Mouse (Mus musculus): Measurements from ENCODE around the gene Sdk1. TPM values are rescaled to one million over a fixed set of nuclear protein-coding genes. Genes with fewer than 3 reads are reported as not detected.

Gene Sdk1
- total RNA-seq, 2 experiments from 2014 or later = 14.0 to 15.4 TPM

DNA sequence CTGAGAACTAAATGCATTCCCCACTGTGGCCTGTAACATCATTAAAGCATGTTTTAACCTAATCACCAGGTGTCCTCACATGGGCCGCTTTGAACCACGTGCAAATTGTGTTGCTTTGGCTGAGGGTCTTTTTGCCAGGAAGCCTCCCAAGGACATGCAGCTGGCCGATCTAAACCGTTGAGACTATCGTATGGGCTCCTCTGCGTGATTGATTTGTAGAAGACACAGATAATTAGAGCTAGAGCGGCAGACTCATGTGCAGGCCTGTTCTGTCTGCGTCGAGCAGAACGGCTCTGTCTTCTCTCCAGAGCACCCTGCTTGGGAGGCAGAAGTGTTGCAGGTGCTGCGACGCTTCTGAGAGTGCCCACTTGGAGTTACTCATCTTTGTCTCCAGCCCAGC, 453.6 kb downstream of the Sdk1 start:
- intact Hi-C loops (cut with DNase I) = no loop called here
- DNase-seq (ENCODE audit: low spot score in 2 of 2) = no peak

- intact Hi-C loops (cut with DNase I) = no loop called here
- DNase-seq (ENCODE audit: low spot score in 2 of 2) = peak in 1 of 2 experiments; percentile 8
Measured at GRCm38 (mm10) chr5:141698406-141698805, 457.1 kb downstream of the Sdk1 start.

DNA sequence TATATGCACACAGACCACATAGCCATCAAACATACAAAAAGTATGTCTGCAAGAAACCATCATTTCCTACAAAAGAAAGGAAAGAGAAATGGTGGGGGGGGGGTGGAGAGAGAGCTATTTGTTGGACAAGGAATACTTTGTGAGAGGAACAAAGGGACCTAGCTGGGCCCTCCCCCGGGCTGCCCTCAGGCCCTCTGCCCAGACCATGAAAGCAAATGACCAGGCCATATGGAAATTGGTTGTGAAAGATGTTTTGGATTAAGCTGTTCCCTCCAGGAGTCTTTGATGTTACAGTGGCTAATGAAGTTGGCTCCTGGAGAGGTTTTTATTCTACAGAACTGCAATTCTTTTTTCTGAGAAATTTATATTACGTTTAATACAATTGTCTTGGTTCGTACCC, 479.5 kb downstream of the Sdk1 start:
- intact Hi-C loops (cut with DNase I) = no loop called here

GRCm38 (mm10) chr5:141727968-141728367, 486.7 kb downstream of the Sdk1 start:
- intact Hi-C loops (cut with DNase I) = no loop called here
- no peak for DNase-seq (ENCODE audit: low spot score in 2 of 2)

More for the DNA sequence above, 479.5 kb downstream of the Sdk1 start:
- DNase-seq (ENCODE audit: low spot score in 2 of 2) = no peak

DNA sequence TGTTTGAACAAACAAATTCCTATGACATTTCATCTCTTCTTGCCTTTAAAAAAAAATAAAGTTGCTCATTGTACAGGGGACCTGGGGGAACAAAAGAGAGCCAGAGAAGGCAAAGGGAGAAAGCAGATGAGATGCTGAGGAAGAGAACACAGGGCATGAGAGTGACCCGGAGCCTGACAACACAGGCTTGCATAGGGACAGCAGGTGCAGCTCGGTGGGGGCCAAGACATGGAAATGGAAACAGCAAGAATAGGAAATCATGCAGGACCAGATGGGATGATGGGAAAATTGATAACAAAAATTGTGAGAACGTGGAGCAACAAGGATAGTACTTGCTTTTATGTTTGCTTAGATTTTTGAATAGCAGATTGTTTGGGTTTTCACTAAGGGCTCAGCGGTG, 488.7 kb downstream of the Sdk1 start:
- no peak for DNase-seq (ENCODE audit: low spot score in 2 of 2)
- intact Hi-C loops (cut with DNase I) = no loop called here

- intact Hi-C loops (cut with DNase I) = no loop called here
- no peak for DNase-seq (ENCODE audit: low spot score in 2 of 2)
Measured at GRCm38 (mm10) chr5:141738725-141739124, 497.4 kb downstream of the Sdk1 start.

DNA sequence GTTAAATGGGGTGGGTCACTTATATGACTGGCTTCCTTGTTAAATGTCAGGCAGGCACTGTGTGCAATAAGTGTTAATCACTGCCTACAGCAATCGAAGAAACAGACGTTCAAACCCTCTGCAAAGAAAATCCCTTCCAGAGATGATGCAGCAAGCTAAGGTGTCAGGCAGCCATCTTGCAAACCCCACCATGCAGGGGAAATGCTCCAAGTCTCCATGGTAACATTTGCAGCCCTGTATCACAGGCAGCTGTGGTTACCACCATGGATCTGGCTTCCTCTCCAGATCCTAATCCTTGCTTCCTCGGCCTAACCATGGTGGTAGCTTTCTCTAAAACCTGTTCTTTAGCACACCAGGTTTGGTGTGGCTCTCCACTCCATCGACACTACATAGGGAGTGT, 507.5 kb downstream of the Sdk1 start:
- intact Hi-C loops (cut with DNase I) = no loop called here

DNA sequence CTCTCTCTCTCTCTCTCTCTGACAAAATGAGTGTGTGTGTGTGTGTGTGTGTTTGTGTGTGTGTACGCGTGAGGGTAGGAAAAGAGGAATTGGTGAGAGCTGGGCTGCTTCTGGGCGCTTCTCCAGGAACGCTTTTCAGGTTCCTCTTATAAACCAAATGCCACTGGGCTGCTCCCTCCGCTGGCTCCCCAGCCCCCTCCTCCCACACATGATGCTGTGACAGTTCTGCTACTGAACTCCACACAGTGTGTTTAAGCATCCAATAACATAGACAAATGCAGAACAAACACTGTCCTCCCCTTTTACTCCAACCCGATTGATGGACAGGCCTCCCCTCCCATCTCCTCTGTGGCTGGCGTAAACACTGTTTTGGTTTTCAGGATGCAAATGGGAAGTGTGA, 513.0 kb downstream of the Sdk1 start:
- intact Hi-C loops (cut with DNase I) = no loop called here
- DNase-seq (ENCODE audit: low spot score in 2 of 2) = peak; percentile 67 to 80

More for the DNA sequence above, 507.5 kb downstream of the Sdk1 start:
- no peak for DNase-seq (ENCODE audit: low spot score in 2 of 2)

DNA sequence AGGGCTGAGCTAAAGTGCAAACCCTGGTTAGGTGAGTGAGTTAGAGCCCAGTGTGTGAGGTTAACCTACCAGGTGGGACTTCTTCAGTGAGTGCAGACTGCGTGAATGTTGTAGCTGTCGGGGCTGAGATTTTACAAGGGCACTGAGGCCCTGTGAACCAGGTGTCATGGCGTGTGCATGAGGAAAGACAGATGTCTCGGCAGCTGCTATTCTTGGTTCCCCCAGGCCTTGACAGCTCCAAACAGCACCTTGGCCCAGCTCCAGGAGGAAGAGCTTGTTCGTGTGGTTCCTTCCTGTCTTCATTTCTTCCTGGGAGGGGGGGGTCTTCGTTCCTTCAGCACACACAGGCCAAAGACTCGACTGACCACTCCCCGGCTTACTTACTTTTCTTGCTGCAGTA, 517.6 kb downstream of the Sdk1 start:
- DNase-seq (ENCODE audit: low spot score in 2 of 2) = peak; percentile 36 to 51
- intact Hi-C loops (cut with DNase I) = no loop called here

DNA sequence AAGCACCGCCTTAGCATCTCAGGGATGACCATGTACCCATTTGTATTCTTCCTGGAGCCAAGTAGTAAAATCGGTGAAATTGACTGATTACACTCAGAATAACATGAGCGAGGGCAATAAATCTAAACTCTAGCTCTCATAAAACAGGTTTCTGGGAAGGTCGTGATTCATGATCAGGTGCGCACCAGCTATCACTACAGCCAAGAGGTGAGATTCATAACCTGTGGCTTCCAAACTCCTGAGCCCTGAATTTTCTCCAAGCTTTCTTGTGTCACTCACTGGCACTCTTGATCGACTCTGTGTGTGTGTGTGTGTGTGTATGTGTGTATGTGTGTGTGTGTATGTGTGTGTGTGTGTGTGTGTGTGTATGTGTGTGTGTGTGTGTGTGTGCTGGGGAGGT, 522.8 kb downstream of the Sdk1 start:
- intact Hi-C loops (cut with DNase I) = no loop called here

GRCm38 (mm10) chr5:141768761-141769515, 527.6 kb downstream of the Sdk1 start:
- intact Hi-C loops (cut with DNase I) = no loop called here
- no peak for DNase-seq (ENCODE audit: low spot score in 2 of 2)

More for the DNA sequence above, 522.8 kb downstream of the Sdk1 start:
- DNase-seq (ENCODE audit: low spot score in 2 of 2) = no peak

DNA sequence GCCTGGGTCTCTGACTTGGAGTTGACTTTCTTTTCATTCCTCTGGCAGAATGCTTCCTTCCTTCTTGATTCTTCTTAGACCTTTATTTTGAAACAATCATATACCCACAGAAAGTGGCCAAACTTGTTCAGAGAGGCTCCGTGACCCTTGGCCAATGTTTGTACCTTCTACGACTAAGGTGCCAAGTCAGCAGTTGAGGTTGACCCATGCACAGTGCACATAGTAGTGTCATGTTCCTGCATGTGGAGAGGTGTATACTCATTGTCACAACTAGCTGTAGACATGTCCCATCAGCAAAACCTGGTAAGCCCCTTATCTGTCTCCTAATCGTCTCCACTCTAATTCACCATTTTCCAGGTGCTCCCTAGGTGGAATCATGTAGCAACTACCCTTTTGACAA, 530.2 kb downstream of the Sdk1 start:
- intact Hi-C loops (cut with DNase I) = no loop called here

DNA sequence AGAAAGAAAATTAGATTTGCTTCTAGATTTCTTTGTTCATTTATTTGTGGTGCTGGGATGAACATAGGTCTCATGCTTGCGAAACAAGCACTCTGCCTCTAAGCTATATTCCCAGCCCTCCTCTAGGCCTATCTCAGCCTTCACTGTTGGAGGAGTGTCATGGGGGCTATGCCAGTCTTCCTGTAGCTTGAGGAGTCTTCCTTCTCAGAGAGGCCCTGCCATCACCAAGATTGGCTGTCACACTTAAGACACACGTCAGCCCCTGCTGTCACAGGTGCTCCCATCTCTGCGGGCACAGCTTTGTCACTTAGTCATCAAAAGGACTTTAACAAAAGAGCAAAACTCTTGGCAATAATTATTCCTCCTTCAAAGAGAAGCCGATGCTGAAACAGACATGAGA, 536.9 kb downstream of the Sdk1 start:
- DNase-seq (ENCODE audit: low spot score in 2 of 2) = no peak
- intact Hi-C loops (cut with DNase I) = no loop called here

More for the DNA sequence above, 530.2 kb downstream of the Sdk1 start:
- DNase-seq (ENCODE audit: low spot score in 2 of 2) = no peak

DNA sequence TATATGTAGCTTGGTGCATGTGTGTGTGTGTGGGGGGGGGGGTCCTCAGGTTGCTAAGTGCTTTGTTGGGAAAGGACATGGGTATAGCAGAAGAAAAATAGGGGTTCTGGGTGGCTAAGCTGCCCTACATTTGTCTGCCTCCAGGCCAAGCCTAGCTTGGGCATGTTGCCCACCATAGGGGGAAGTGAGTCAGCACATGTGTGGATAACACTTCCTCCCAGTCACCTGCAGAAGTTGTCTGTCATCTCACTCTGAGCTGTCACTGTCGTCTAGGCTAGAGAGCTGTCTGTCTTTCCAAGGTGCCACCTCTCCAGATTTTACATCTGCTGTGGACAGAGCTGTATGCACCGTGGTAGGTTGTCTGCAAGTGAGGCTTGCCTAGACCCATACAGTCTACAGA, 539.9 kb downstream of the Sdk1 start:
- intact Hi-C loops (cut with DNase I) = no loop called here
- peak; percentile 23 to 25 for DNase-seq (ENCODE audit: low spot score in 2 of 2)

GRCm38 (mm10) chr5:141782330-141782729, 541.0 kb downstream of the Sdk1 start:
- intact Hi-C loops (cut with DNase I) = no loop called here
- no peak for DNase-seq (ENCODE audit: low spot score in 2 of 2)

- no peak for DNase-seq (ENCODE audit: low spot score in 2 of 2)
- intact Hi-C loops (cut with DNase I) = no loop called here
Measured at GRCm38 (mm10) chr5:141783516-141783915, 542.2 kb downstream of the Sdk1 start.

DNA sequence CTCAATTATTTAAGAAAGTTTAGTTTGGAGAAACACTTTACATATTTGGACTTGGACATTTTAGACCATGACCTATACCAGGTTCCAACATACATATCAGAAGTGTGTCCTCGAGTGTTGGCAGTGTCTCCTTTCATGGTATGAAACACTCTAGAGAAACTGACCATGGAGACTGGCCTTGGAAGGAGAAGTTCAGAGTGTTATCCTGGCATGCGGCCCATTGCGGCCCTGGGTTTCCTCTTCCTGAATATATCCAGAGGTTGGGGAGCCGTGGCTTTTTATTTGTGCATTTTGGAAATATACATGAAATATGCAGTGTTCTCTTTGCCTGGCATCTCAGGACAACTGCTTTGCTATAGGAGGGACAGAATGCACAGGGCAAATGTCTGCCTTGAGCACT, 552.6 kb downstream of the Sdk1 start:
- intact Hi-C loops (cut with DNase I) = no loop called here
- DNase-seq (ENCODE audit: low spot score in 2 of 2) = peak in 1 of 2 experiments; percentile 5

DNA sequence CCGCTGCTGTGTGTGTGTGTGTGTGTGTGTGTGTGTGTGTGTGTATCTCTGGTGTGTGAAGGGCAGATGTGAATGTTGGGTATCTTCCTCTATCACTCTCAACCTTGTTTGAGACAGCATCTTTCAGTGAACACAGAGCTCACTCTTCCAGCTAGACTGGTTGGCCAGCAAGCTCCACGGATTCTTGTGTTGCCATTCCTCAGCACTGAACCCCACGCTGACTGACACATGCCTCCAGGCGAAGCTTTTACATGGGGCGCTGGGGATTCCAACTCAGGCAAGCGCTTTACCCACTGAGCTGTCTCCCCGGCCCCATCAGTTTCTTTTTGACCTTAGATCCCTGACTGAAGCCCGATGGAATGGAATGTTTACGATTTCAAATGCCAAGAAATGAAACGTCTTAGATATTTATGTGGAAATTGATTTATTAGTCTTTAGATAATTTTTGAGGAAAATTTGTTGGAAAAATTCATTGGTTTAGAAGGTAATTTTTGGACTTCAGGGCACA, 582.6 kb downstream of the Sdk1 start:
- DNase-seq (ENCODE audit: low spot score in 2 of 2) = no peak
- intact Hi-C loops (cut with DNase I) = no loop called here

DNA sequence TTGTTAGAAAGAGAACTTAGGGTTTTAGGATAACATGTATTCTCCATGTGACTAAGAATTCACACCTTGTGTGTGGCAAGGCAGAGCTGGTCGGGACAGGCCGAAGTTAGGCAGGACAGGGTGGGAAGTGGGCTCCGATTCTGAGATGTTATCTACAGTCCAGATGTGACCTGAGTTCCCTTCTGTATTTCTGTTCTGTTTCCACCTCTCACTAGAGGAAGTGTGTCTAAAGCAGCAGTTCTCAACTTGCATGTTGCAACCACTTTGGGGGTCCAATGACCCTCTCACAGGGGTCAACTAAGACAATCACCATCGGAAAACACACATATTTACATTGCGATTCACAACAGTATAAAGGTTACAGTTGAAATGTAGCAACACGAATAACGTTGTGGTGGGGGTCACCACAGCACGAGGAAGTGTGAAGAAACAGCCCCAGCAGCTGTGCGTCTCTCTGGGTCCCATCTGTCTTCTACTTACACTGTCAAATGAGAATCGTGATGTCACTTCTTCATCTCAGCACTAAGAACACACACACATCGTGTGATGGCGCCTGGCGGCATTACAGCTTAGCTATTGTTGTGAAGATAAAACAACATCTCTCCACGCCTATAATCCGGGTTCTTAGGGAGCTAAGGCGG, 583.6 kb downstream of the Sdk1 start:
- intact Hi-C loops (cut with DNase I) = no loop called here
- no peak for DNase-seq (ENCODE audit: low spot score in 2 of 2)

DNA sequence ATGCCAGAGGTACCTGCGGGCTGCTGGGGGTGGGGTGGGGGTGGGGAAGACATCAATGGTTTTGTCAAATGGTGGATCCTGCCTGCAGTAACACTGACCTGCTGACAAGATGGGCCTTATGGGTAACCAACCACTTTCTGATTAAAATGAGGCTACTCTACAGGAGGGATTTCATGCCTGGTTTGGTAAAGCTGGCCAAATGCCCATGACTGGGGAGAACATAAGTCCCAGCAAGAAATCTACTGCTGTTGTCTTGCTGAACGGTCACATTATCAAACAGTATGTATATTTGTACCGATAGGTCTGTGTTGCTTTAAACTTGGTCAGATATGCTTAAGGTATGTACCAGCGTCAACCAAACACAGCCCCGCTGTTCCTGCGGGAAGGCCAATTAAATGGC, 594.3 kb downstream of the Sdk1 start:
- intact Hi-C loops (cut with DNase I) = no loop called here
- no peak for DNase-seq (ENCODE audit: low spot score in 2 of 2)

DNA sequence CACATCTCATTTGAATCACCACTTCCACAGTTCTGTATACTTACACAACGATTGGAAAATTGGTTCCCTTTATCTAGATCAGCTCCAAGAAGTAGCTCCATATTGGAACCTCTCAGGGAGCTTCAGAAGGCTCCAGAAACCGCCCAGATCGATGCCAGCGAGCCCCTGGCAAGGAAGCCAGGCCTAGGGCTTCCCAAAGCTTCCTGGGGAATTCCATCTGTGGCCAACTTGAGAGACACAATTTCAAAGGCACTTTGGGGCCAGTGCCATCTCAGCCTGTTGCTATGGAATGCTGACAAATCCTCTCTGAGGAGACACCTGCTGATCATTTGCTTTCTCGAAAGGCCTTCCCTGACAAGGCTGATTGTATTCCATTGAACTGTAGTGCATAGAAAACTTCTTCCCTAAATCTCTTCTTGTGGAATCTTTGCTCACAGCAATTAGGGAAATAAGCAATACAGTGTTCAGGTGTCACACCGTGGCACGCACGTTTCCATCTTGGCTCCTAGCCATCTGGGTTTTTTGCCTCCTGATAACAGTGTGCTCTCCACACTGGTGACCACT, 595.7 kb downstream of the Sdk1 start:
- DNase-seq (ENCODE audit: low spot score in 2 of 2) = no peak
- intact Hi-C loops (cut with DNase I) = no loop called here
